Mouse (Mus musculus) heart, postnatal 36 days (tissue): ENCODE results near the gene Ttll6. TPM values are rescaled to one million over a fixed set of nuclear protein-coding genes. Genes with fewer than 3 reads are reported as not detected.
"Not testable (repeated sequence)": the region's sequence is repeated elsewhere in the genome, so short reads cannot be mapped to it uniquely, and the experiment has no call there.

ENCODE experiments used
- DNase-seq, 2 experiments: peaks; one replicate each; pipeline ENCODE4 v3.0.0; 2021 to 2022
- intact Hi-C: fragments of 180-260 bp; cut with DNase I; formaldehyde crosslinking; loops from one replicate; pipeline ENCODE4 v1.15.1; 2025
- total RNA-seq, 2 experiments: library from RNA; stranded (reverse); gene quantifications; 2 replicates each; pipeline ENCODE4 v1.2.3; 2021

The Ttll6 gene
- total RNA-seq, result not detected

- intact Hi-C loops, result no loop called here
- peak; percentile 38 to 43 for DNase-seq
These were observed at the start of gene Ttll6 for GRCm38 (mm10) chr11:96133239-96133865. Ttll6 (plus strand) TSS chr11:96133786.

GRCm38 (mm10) chr11:96087981-96088380 lies 45.6 kb upstream of the Ttll6 start:
- intact Hi-C loops, result no loop called here
- no peak for DNase-seq

DNA sequence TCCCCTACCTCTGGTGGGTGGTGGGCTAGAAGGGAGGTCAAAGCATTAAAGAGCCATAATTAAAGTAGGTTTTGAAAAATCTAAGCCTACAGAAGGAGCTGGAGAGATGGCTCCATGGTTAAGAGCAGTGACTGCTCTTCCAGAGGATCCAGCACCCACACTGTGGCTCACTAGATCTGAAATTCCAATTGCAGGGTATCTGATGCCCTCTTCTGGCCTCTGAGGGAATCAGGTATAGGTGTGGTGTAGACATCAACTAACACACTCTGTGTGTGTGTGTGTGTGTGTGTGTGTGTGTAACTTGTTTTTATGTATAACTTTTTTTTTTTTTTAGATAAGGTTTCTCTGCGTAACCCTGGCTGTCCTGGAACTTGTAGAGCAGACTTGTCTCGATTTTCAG lies 42.5 kb upstream of the Ttll6 start:
- intact Hi-C loops, result loop anchor here (5.0 kb wide), 1 partner anchor 214 kb away; no protein-coding TSS in a partner anchor
- no peak for DNase-seq

- intact Hi-C loops, result loop anchor here (1.0 to 5.0 kb wide), 3 partner anchors 35 to 215 kb away; no protein-coding TSS in a partner anchor
- DNase-seq, result peak; percentile 11 to 13
These were observed 40.8 kb upstream of the Ttll6 start for GRCm38 (mm10) chr11:96092674-96093291.

DNA sequence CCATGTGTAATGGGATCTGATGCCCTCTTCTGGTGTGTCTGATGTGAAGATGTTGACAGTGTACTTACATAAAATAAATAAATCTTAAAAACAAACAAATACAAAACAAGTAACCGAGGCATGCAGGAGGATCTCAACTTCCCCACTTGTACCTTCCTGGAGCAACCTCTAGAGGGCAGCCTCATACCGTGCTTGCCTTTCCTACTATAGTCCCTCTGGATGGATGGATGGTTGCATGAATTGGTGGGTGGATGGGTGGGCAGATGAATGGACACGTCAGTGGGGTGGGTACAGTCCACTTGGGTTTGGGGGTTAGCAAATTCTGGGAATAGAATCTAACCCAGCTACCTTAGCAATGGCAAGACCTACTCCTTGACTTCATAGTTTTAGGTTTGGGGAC lies 40.2 kb upstream of the Ttll6 start:
- peak; percentile 42 to 51 for DNase-seq
- intact Hi-C loops, result loop anchor here (1.0 to 5.0 kb wide), 3 partner anchors 34 to 216 kb away; no protein-coding TSS in a partner anchor

- no peak for DNase-seq
- intact Hi-C loops, result no loop called here
These were observed 25.2 kb upstream of the Ttll6 start for GRCm38 (mm10) chr11:96108376-96108775.

DNA sequence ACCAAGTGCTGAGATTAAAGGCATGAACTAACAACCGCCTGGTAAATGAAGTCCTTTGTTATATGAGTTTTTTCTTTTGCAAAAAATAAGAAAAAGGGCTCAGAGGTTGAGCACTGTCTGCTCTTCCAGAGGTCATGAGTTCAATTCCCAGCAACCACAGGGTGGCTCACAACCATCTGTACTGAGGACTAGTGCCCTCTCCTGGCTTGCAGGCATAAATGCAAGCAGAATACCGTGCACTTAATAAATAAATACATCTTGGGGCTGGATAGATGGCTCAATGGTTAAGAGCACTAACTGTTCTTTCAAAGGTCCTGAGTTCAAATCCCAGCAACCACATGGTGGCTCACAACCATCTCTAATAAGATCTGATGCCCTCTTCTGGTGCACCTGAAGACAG lies 22.6 kb upstream of the Ttll6 start:
- intact Hi-C loops, DNase-seq: not testable (repeated sequence)

- intact Hi-C loops, result no loop called here
- DNase-seq, result no peak
These were observed 21.8 kb upstream of the Ttll6 start, which contains the start of gene Calcoco2 for GRCm38 (mm10) chr11:96111751-96112150. Calcoco2 (minus strand) TSS chr11:96111964.

DNA sequence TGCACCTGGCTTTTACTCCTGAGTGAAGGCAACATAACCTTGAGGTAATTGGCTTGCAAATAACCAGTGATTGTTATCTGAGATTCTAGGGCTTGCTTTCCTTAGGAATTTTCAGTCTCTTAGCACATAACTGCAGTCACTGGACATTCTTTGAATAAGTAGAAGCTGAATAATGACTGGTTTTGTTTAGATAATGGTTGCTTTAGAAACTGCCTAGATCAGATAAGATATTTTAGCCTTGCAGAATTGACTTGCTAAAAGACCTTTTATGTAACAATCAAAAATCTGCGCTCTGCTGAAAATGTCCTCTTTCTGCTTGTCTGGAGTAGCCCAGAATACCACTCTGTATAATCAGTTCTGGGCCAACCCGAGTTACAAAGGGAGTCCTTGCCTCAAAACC lies 19.5 kb upstream of the Ttll6 start:
- intact Hi-C loops, result no loop called here
- no peak for DNase-seq

GRCm38 (mm10) chr11:96115416-96115815 lies 18.2 kb upstream of the Ttll6 start:
- intact Hi-C loops, result no loop called here
- DNase-seq, result no peak

DNA sequence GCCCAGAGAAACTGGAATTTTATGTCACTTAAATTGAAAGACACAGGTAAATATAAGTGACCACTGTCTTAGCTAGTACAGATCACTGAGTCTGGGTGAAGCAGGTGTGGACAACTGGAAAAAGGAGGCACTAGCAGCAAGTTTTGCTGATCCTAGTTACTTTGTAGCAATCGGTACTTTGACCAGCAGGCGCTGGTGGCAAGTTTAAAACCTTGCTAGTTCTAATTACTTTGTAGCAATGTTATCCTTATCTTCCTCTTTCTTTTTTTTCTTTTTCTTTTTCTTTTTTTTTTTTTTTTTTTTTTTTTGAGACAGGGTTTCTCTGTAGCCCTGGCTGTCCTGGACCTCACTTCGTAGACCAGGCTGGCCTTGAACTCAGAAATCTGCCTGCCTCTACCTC lies 17.5 kb upstream of the Ttll6 start:
- intact Hi-C loops, result no loop called here

GRCm38 (mm10) chr11:96116925-96117324 lies 16.7 kb upstream of the Ttll6 start:
- DNase-seq, intact Hi-C loops: not testable (repeated sequence)

More for the DNA sequence above, 17.5 kb upstream of the Ttll6 start:
- DNase-seq, result no peak

GRCm38 (mm10) chr11:96119401-96119800 lies 14.2 kb upstream of the Ttll6 start:
- intact Hi-C loops, result no loop called here
- DNase-seq, result no peak

DNA sequence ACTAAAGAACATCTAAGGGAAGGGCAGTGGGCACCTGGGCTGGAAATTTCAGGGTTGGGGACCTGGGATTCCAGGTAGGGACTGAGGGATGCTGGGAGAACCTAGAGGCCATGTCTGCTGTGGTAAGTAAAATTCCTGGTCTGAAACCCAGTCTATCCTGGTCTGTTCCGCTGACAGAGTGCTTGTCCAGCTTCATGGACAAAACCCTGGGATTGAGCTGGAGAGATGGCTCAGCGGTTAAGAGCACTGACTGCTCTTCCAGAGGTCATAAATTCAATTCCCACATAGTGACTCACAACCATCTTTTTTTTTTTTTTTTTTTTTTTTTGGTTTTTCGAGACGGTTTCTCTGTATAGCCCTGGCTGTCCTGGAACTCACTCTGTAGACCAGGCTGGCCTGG lies 10.8 kb upstream of the Ttll6 start:
- DNase-seq, intact Hi-C loops: not testable (repeated sequence)

GRCm38 (mm10) chr11:96124052-96124914 lies 9.3 kb upstream of the Ttll6 start:
- no peak for DNase-seq
- intact Hi-C loops, result no loop called here

GRCm38 (mm10) chr11:96130606-96131005 lies 3.0 kb upstream of the Ttll6 start:
- DNase-seq, result no peak
- intact Hi-C loops, result no loop called here

- intact Hi-C loops, result no loop called here
- no peak for DNase-seq
These were observed 2.3 kb downstream of the Ttll6 start for GRCm38 (mm10) chr11:96135847-96136246.

GRCm38 (mm10) chr11:96140726-96141175 lies 7.2 kb downstream of the Ttll6 start:
- DNase-seq, result no peak
- intact Hi-C loops, result no loop called here

DNA sequence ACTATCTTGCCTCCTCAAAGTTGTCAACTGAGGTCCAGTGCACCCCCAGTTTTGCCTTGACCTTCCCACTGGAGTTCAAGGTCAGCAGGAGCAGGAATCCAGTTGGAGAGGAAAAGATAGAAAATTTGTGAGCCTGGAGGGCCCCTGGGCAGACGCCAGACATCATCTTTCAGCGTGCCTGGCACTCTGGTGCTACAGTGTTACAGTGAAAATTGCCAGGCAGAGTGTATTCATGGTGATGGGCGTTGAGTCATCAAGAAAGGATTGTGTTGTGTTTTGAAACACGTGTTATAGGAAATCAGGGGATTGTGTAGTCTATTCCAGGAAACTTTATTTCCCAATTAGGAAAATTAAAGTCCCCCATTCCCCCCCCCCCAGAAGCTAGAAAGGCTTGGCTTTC lies 10.2 kb downstream of the Ttll6 start:
- no peak for DNase-seq
- intact Hi-C loops, result no loop called here

DNA sequence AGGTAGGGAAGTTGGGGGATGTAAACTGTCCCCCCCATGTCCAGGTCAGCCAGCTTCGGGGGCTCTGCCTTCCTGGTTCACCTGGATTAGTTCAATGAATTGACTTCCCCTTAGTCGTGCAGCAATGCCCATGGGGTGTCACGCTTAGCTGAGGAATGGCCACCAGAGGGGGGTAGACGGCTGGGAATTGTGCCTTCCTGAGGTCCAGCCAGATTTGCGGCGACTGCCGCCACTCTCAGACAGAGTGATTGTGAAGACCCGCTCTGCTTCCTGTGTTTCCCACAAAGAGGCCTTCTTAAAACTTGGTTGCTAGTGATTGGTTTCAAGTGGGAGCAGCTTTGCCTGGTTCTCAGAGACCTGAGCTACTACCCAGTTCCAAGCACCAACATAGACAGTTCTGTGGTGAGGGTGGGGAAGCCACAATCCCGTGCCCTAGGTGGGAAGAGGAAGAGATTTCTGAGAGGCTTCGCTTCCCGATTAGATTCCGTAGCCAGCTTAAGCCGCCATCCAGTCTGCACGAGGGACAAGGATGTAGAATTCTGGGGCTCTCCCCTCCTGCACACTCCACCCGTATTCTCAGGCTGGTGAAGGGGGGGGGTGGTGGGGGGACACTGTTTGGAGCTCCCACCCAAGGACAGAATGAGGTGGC lies 12.2 kb downstream of the Ttll6 start:
- peak; percentile 57 to 74 for DNase-seq
- intact Hi-C loops, result loop anchor here (1.0 kb wide), 1 partner anchor 90 kb away; no protein-coding TSS in a partner anchor

- intact Hi-C loops, result no loop called here
- no peak for DNase-seq
These were observed 13.9 kb downstream of the Ttll6 start for GRCm38 (mm10) chr11:96147471-96147870.
